Mouse (Mus musculus): ENCODE results near the gene Qprt. TPM values are rescaled to one million over a fixed set of nuclear protein-coding genes. Genes with fewer than 3 reads are reported as not detected.

Gene Qprt
- polyA plus RNA-seq (2012; rRNA removed), result 0.57 and 0.93 TPM in 2 replicates

DNA sequence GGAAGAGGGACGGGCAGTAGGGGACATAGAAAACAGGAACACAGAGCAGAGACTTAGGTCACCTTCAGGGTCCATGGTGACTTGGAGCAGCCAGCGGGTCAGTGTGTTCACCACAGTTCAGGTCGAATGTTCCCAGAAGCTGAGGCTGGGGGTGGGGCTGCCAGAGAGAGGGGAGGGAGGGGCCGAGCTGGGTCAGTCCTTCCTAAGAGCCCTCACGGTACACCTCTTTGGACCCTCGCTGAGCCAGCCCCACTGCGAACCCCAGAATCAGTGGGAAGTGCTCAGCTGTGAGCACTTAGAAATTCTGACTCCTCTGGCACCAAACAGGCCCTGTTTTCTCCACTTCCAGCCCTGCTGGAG, at the start of gene Qprt:
Gene Qprt, minus strand, starts transcription at position 316 of the 360 bp plus-strand sequence.
- no peaks in the 10 kb centered on the region for H3K4me1 ChIP-seq (ENCODE audit: control insufficient read depth, insufficient read depth, low read length)
- TF ChIP-seq CTCF (IDR thresholded peaks at IDR 0.05; ENCODE audit: insufficient read depth, low read length), result no peak
- no peak for TF ChIP-seq POLR2A (IDR thresholded peaks at IDR 0.05; ENCODE audit: borderline replicate concordance, extremely low read depth, low read depth, low read length)
- WGBS, result 33% methylated on average over 7 of the region's 7 CpGs
- no peak for DNase-seq
- H3K4me3 ChIP-seq (replicated peaks; ENCODE audit: extremely low read depth, low read depth, low read length), result no peak within 1 kb of the TSS

DNA sequence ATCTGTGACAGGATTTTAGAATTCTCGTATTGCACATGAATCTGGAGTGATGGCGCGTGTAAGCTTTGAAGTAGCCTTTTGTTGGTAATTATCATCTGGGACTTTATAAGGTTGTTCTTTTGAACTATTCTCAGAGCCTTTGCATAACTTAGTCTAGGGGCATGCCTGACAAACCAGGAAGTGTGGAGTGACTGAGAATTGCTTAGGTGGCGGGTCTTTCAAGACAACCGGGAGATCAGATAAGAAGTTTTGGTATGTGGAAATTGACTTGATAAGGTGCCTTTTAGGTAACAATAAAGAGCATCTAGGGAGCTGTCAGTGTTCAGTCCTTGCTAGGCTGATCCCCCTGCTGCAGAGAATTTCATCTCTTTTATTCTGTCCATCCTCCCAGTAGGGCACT, 44.5 kb upstream of the Qprt start:
- H3K4me1 ChIP-seq (ENCODE audit: control insufficient read depth, insufficient read depth, low read length), result no peaks in the 10 kb centered on the region
- WGBS, result 70% methylated on average over 5 of the region's 5 CpGs
- no peak for DNase-seq
- no peak overlapping the region for H3K4me3 ChIP-seq (replicated peaks; ENCODE audit: extremely low read depth, low read depth, low read length)
- TF ChIP-seq CTCF (IDR thresholded peaks at IDR 0.05; ENCODE audit: insufficient read depth, low read length) (no peak), POLR2A (IDR thresholded peaks at IDR 0.05; ENCODE audit: borderline replicate concordance, extremely low read depth, low read depth, low read length) (no peak)

- DNase-seq, result no peak
- TF ChIP-seq CTCF (IDR thresholded peaks at IDR 0.05; ENCODE audit: insufficient read depth, low read length) (no peak), POLR2A (IDR thresholded peaks at IDR 0.05; ENCODE audit: borderline replicate concordance, extremely low read depth, low read depth, low read length) (no peak)
- 80% methylated on average over 12 of the region's 12 CpGs for WGBS
- no peaks in the 10 kb centered on the region for H3K4me1 ChIP-seq (ENCODE audit: control insufficient read depth, insufficient read depth, low read length)
- H3K4me3 ChIP-seq (replicated peaks; ENCODE audit: extremely low read depth, low read depth, low read length), result no peak overlapping the region
Measured at GRCm38 (mm10) chr7:127165607-127166493, 43.8 kb upstream of the Qprt start.

DNA sequence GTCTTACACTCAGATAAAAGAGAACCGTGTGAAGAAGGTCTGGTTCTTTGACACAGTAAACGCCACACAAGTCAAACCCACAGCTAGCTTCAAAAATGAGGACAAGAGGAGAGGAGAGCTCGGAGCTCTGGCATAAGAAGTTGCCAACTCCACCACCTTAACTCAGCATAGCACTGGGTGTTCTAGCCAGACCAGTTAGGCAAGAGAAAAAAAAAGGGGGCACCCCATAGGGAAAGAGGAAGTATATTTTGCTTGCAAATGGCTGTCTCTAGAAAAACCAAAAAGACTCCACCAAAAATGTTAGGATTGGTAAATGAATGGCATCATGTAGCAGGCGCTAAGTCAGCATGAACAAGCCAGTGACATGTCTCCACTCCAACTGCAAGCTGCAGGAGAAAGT, 42.0 kb upstream of the Qprt start:
- no peaks in the 10 kb centered on the region for H3K4me1 ChIP-seq (ENCODE audit: control insufficient read depth, insufficient read depth, low read length)
- no peak for DNase-seq
- no peak for TF ChIP-seq CTCF (IDR thresholded peaks at IDR 0.05; ENCODE audit: insufficient read depth, low read length)
- no peak for TF ChIP-seq POLR2A (IDR thresholded peaks at IDR 0.05; ENCODE audit: borderline replicate concordance, extremely low read depth, low read depth, low read length)
- no peak overlapping the region for H3K4me3 ChIP-seq (replicated peaks; ENCODE audit: extremely low read depth, low read depth, low read length)
- 73% methylated on average over 4 of the region's 4 CpGs for WGBS

DNA sequence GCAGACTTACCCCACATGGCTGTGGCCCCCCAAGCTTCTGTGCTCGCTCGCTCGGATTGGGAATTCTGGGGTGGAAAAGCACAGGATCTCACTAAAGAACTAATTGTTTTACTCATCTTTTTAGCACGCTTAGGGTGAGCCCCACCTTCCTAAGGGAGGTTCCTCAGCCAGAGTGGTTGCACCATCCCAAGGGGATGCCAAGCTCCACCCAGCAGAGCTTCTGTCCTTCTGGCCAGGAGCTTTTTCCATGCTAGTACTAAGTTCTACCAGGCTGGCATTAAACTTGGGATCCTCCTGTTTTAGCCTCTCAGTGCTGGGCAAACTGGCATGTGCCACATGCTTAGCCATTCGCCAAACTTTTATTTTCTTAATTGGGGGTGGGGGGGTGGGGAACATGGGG, 40.5 kb upstream of the Qprt start:
- no peak for DNase-seq
- 74% methylated on average over 5 of the region's 5 CpGs for WGBS
- TF ChIP-seq POLR2A (IDR thresholded peaks at IDR 0.05; ENCODE audit: borderline replicate concordance, extremely low read depth, low read depth, low read length) (no peak), CTCF (IDR thresholded peaks at IDR 0.05; ENCODE audit: insufficient read depth, low read length) (no peak)
- Histone ChIP-seq H3K4me3 (replicated peaks; ENCODE audit: extremely low read depth, low read depth, low read length) (peak overlapping the region; percentile 22), H3K4me1 (ENCODE audit: control insufficient read depth, insufficient read depth, low read length) (no peaks in the 10 kb centered on the region)

GRCm38 (mm10) chr7:127157548-127157947, 35.5 kb upstream of the Qprt start:
- TF ChIP-seq CTCF (IDR thresholded peaks at IDR 0.05; ENCODE audit: insufficient read depth, low read length), result no peak
- TF ChIP-seq POLR2A (IDR thresholded peaks at IDR 0.05; ENCODE audit: borderline replicate concordance, extremely low read depth, low read depth, low read length), result no peak
- DNase-seq, result no peak
- WGBS, result 87% methylated on average over 4 of the region's 4 CpGs
- Histone ChIP-seq H3K4me3 (replicated peaks; ENCODE audit: extremely low read depth, low read depth, low read length) (no peak overlapping the region), H3K4me1 (ENCODE audit: control insufficient read depth, insufficient read depth, low read length) (no peaks in the 10 kb centered on the region)

GRCm38 (mm10) chr7:127153477-127153876, 31.5 kb upstream of the Qprt start:
- Histone ChIP-seq H3K4me3 (replicated peaks; ENCODE audit: extremely low read depth, low read depth, low read length) (no peak overlapping the region), H3K4me1 (ENCODE audit: control insufficient read depth, insufficient read depth, low read length) (no peaks in the 10 kb centered on the region)
- TF ChIP-seq CTCF (IDR thresholded peaks at IDR 0.05; ENCODE audit: insufficient read depth, low read length) (no peak), POLR2A (IDR thresholded peaks at IDR 0.05; ENCODE audit: borderline replicate concordance, extremely low read depth, low read depth, low read length) (no peak)
- DNase-seq, result no peak
- WGBS, result 37% methylated on average over 3 of the region's 3 CpGs

DNA sequence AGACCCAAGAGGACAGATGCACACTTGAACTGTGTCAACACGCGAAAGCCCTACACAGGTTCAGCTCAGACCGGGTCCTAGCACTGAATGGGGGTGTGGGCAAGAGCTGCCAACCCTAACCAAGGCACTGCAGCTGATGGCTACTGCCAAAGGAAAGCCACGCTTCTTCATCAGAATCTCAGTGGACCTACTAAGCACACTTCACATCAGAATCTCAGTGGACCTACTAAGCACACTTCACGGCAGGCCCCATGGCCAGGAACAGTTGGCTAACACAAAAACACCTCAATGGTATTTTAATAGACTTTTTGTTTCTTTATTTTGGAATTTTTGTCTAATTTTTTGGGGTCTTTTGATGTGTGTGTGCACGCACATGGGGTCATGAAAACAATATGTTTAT, 30.4 kb upstream of the Qprt start:
- Histone ChIP-seq H3K4me3 (replicated peaks; ENCODE audit: extremely low read depth, low read depth, low read length) (no peak overlapping the region), H3K4me1 (ENCODE audit: control insufficient read depth, insufficient read depth, low read length) (no peaks in the 10 kb centered on the region)
- 87% methylated on average over 6 of the region's 6 CpGs for WGBS
- DNase-seq, result no peak
- TF ChIP-seq POLR2A (IDR thresholded peaks at IDR 0.05; ENCODE audit: borderline replicate concordance, extremely low read depth, low read depth, low read length), result no peak
- TF ChIP-seq CTCF (IDR thresholded peaks at IDR 0.05; ENCODE audit: insufficient read depth, low read length), result no peak

DNA sequence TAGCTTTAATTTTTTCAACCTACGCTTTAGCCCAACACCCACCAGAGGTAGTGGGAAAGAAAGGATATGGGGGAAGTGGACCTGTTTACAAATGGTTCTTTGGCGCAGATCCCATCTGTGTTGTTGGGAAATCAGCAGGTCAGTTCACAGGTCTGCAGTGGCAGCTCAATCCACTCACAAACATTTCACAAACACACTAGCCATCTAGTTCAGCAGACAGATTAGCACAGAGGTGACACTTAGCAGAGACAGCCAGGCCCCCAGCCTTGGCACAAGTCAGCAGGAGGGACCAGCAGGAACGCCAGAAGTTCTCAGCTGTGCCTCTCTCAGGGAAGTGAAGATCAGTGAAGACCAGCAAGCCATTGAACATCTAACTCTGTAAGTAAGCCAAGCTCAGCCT, 25.9 kb upstream of the Qprt start:
- H3K4me3 ChIP-seq (replicated peaks; ENCODE audit: extremely low read depth, low read depth, low read length), result no peak overlapping the region
- 27% methylated on average over 3 of the region's 3 CpGs for WGBS
- TF ChIP-seq CTCF (IDR thresholded peaks at IDR 0.05; ENCODE audit: insufficient read depth, low read length), result no peak
- TF ChIP-seq POLR2A (IDR thresholded peaks at IDR 0.05; ENCODE audit: borderline replicate concordance, extremely low read depth, low read depth, low read length), result no peak
- no peaks in the 10 kb centered on the region for H3K4me1 ChIP-seq (ENCODE audit: control insufficient read depth, insufficient read depth, low read length)
- DNase-seq, result no peak

DNA sequence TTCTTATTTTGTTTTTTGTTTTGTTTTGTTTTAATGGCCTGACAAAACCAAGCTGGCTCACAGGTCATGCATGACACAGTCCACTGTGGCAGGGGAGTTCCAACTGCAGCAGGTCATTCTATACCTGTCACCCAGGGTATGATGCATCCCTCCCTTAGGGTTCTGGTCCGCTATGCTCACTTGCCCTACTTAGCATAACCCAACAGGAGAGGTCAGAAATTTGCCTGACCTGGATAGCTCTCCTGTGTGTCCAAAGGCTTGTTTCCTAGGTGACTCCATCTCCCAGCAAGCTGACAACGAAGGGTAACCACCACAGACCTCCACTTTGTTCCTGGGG, 24.2 kb upstream of the Qprt start:
- DNase-seq, result no peak
- WGBS, result 77% methylated on average over 2 of the region's 2 CpGs
- H3K4me1 ChIP-seq (ENCODE audit: control insufficient read depth, insufficient read depth, low read length), result no peaks in the 10 kb centered on the region
- no peak overlapping the region for H3K4me3 ChIP-seq (replicated peaks; ENCODE audit: extremely low read depth, low read depth, low read length)
- TF ChIP-seq POLR2A (IDR thresholded peaks at IDR 0.05; ENCODE audit: borderline replicate concordance, extremely low read depth, low read depth, low read length) (no peak), CTCF (IDR thresholded peaks at IDR 0.05; ENCODE audit: insufficient read depth, low read length) (no peak)
